Mouse (Mus musculus) erythroblast, embryonic 14.5 days (primary cell): Measurements from ENCODE around the gene Steap4.

ENCODE experiments used
- GATA1 ChIP-seq: IDR thresholded peaks from 2 replicates; pipeline ENCODE4 v1.6.1; 2012; ENCODE audit warnings: low read length, inconsistent platforms, mixed read lengths
- TAL1 ChIP-seq: IDR thresholded peaks from 3 replicates; pipeline ENCODE4 v1.6.1; 2012; ENCODE audit warnings: low read length, inconsistent platforms, mixed read lengths

- TF ChIP-seq TAL1 (no peak), GATA1 (no peak)
These were observed 26.2 kb upstream of the Steap4 start for GRCm38 (mm10) chr5:7933933-7934675.
